Mouse (Mus musculus) layer of hippocampus, adult 11-12 months (tissue): ENCODE data around the gene Adamtsl5.

Experiments
- DNase-seq: peaks from one replicate; pipeline ENCODE4 v3.0.0; 2022; ENCODE audit warnings: low spot score

The Adamtsl5 gene

GRCm38 (mm10) chr10:80294311-80294710 lies 53.9 kb downstream of the Adamtsl5 start:
- no peak for DNase-seq

GRCm38 (mm10) chr10:80293325-80293724 lies 54.9 kb downstream of the Adamtsl5 start:
- no peak for DNase-seq

GRCm38 (mm10) chr10:80292251-80293146 lies 55.7 kb downstream of the Adamtsl5 start, which contains the start of gene Rps15:
Rps15 (plus strand) TSS chr10:80292453.
- DNase-seq, result peak; percentile 93
